Mouse (Mus musculus) hindbrain, embryonic 12.5 days (tissue): ENCODE results near the gene Cyth4. TPM values are rescaled to one million over a fixed set of nuclear protein-coding genes. Genes with fewer than 3 reads are reported as not detected.

ENCODE experiments used
- ATAC-seq: fragments of 200-750 bp; cut with Nextera tagmentation; 2 replicates; pipeline ENCODE4 v1.8.0; 2017; ENCODE audit warnings: moderate TSS enrichment; ENCODE audit not compliant: low FRiP score
- H3K27ac ChIP-seq: fragments of 300-500 bp; sonication (generic); 2 replicates; pipeline ENCODE4 v1.5.1; 2016; ENCODE audit warnings: mild to moderate bottlenecking
- H3K27me3 ChIP-seq: fragments of 300-500 bp; sonication (generic); 2 replicates; pipeline ENCODE4 v1.6.1; 2016; ENCODE audit warnings: mild to moderate bottlenecking
- H3K36me3 ChIP-seq: fragments of 300-500 bp; sonication (generic); 2 replicates; pipeline ENCODE4 v1.6.1; 2016; ENCODE audit warnings: mild to moderate bottlenecking
- H3K4me1 ChIP-seq: fragments of 300-500 bp; sonication (generic); 2 replicates; pipeline ENCODE4 v1.6.1; 2016
- H3K4me2 ChIP-seq: fragments of 300-500 bp; sonication (generic); replicated peaks from 2 replicates; pipeline ENCODE4 v1.6.1; 2016; ENCODE audit warnings: mild to moderate bottlenecking
- H3K4me3 ChIP-seq: fragments of 300-500 bp; sonication (generic); 2 replicates; pipeline ENCODE4 v1.5.1; 2016; ENCODE audit warnings: mild to moderate bottlenecking
- H3K9ac ChIP-seq: fragments of 300-500 bp; sonication (generic); 2 replicates; pipeline ENCODE4 v1.6.1; 2016; ENCODE audit warnings: mild to moderate bottlenecking, moderate library complexity
- H3K9me3 ChIP-seq: fragments of 300-500 bp; sonication (generic); replicated peaks from 2 replicates; pipeline ENCODE4 v1.6.1; 2016; ENCODE audit warnings: mild to moderate bottlenecking
- WGBS: fragments of 180-500 bp; shearing (Covaris S2); methylation state at CpG from one replicate; pipeline ENCODE4 v1.1.7; 2016; 5-methylcytosine and 5-hydroxymethylcytosine counted together
- polyA plus RNA-seq: library from polyadenylated mRNA; unstranded; fragments of >200 nt; fragmentation: Nextera tagmentation; extraction: Ambion mirVana; gene quantifications from 2 replicates; pipeline ENCODE4 v1.2.1, GENCODE M21; 2016

Gene Cyth4
- polyA plus RNA-seq, 1 experiment from 2014 or later = 6.3 TPM

DNA sequence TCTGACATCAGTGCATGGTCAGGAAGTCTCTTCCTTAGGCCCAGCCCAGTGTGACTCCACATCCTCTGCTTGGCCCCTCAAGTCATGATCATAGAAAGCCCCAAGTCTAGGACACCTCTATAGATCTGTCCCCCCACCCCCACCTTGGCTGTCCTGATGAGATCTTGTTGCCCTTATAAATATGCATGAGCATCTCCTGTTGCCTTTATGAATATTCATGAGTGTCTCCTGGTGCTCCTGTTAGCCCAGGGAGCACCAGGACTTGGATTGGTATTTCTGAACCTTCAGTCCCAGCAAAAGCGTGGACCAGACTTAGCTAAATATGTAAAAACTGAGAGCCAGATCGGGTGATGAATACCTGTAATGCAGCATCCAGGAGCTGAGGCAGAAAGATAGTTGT is 35.5 kb downstream of the Cyth4 start:
- Histone ChIP-seq H3K27ac (peak overlapping the region; percentile 57), H3K9me3 (no peaks in the 10 kb centered on the region), H3K9ac (no peak overlapping the region), H3K27me3 (no peaks in the 10 kb centered on the region), H3K36me3 (no peaks in the 10 kb centered on the region), H3K4me2 (no peak overlapping the region), H3K4me1 (peaks cover 57% of the 10 kb centered on the region), H3K4me3 (no peak overlapping the region)
- 42% methylated on average over 2 of the region's 2 CpGs for WGBS
- ATAC-seq = no peak

DNA sequence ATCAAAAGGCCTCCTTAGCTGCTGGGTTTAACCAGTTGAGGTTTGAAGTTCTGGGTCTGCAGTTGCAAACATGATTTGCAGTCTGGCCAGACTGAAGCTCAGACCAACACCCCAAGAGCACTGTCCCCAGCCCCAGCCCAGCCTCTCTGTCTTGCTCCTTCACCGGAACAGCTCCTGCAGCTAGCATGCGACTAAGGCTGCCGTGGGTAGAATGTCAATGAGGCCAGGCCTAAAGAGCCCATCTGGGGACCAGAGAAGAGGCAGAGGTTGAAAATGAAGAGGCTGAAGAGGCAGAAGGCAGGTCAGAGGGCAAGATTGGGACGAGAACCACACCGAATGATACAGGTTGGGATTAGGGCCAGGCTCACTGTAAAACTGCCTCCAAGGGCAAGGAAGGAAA is 36.6 kb downstream of the Cyth4 start:
- ATAC-seq = no peak
- H3K36me3 ChIP-seq = no peaks in the 10 kb centered on the region
- H3K9me3 ChIP-seq = no peaks in the 10 kb centered on the region
- no peak overlapping the region for H3K4me3 ChIP-seq
- H3K4me1 ChIP-seq = peaks cover 64% of the 10 kb centered on the region
- 31% methylated on average over 5 of the region's 5 CpGs for WGBS
- no peaks in the 10 kb centered on the region for H3K27me3 ChIP-seq
- no peak overlapping the region for H3K9ac ChIP-seq
- H3K4me2 ChIP-seq = 0 out of 2 replicates have a peak overlapping the region, but pooled peaks have one; percentile 4
- peak overlapping the region; percentile 80 for H3K27ac ChIP-seq

DNA sequence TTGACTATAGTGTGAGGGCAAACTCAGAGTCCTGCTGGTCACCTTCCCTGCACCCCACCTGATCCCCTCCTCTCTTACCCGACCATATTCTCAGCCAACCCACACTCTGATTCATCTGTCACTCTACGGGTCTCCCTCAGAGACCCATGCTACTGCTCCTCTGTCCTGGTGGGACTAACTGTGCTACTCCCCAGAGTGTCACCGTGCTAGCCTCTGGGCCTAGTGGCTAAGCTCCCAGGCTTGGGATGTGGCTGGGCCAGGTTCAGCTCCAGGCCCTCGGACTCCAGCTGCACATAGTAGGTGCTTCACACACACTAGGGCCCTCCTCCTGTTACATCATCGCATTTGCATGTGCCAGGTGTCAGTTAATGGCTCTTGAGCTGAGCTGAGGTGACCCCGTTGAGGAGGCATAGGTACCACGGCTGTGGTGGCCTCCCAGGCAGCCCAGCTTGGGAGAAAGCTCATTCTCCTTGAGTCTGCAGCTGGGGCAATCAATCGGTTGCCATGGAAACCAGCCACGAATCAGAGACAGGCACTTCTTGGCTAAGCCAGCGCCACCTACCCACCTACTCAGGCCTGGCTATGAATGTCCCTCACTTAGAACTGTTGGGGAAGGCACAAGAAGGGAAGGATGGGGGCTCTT is 37.4 kb downstream of the Cyth4 start:
- Histone ChIP-seq H3K27ac (peak overlapping the region; percentile 80), H3K9ac (no peak overlapping the region), H3K4me3 (no peak overlapping the region), H3K4me2 (no peak overlapping the region), H3K36me3 (no peaks in the 10 kb centered on the region), H3K9me3 (no peaks in the 10 kb centered on the region), H3K4me1 (peaks cover 69% of the 10 kb centered on the region), H3K27me3 (no peaks in the 10 kb centered on the region)
- WGBS = 29% methylated on average over 10 of the region's 10 CpGs
- ATAC-seq = peak; percentile 75

DNA sequence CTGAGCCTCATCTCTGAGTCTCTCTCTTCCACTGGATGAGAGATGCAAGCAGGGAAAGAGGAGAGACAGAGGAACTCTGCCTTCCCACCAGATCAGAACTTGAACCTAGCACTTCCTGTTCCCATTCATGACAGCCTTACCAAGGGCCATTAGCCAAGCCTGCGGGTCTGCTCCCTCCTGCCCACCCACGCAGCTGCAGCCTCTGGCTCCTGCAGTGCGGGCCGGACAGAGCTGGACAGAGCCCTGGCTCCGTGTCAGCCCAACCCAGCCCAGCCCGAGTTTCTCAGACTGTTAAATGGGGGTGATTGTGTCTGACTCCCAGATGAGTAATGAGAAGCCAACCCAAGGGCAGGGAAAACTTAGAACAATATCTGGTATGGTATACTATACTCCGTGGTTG is 38.4 kb downstream of the Cyth4 start:
- WGBS = 38% methylated on average over 7 of the region's 7 CpGs

DNA sequence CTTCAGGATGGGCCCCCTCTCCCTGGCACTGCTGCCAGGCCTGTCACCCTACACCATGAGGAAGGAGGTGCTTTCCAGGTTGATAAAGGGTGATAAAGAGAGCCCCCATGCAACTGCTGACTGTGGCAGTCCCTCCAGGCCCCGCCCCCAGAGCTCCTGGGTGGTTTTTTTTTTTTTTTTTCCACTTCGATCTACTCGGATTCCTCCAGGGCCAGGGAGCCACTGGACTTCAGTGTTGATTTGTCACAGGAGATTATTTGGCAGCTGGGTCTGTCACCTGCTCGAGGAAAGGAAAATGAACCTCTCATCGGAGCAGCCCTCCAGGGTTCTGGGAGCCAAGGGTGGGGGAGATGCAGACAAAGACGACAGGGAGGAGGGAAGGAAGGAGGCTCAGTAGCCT is 46.8 kb downstream of the Cyth4 start:
- H3K36me3 ChIP-seq = no peaks in the 10 kb centered on the region
- no peaks in the 10 kb centered on the region for H3K9me3 ChIP-seq
- peaks cover 37% of the 10 kb centered on the region for H3K4me1 ChIP-seq
- H3K27ac ChIP-seq = no peak overlapping the region
- WGBS = 24% methylated on average over 6 of the region's 6 CpGs
- no peak overlapping the region for H3K9ac ChIP-seq
- ATAC-seq = no peak
- peaks cover 4% of the 10 kb centered on the region; the same call in 1 of the 2 replicates for H3K27me3 ChIP-seq
- H3K4me3 ChIP-seq = no peak overlapping the region
- no peak overlapping the region for H3K4me2 ChIP-seq

More for the DNA sequence above, 38.4 kb downstream of the Cyth4 start:
- Histone ChIP-seq H3K27me3 (no peaks in the 10 kb centered on the region), H3K9me3 (no peaks in the 10 kb centered on the region), H3K36me3 (no peaks in the 10 kb centered on the region), H3K4me1 (peaks cover 75% of the 10 kb centered on the region), H3K9ac (no peak overlapping the region), H3K4me2 (no peak overlapping the region), H3K27ac (peak overlapping the region; percentile 80; the same call in 1 of the 2 replicates), H3K4me3 (no peak overlapping the region)
- no peak for ATAC-seq

- 53% methylated on average over 8 of the region's 8 CpGs for WGBS
- Histone ChIP-seq H3K4me3 (no peak overlapping the region), H3K4me2 (no peak overlapping the region), H3K4me1 (peaks cover 34% of the 10 kb centered on the region), H3K27me3 (peaks cover 4% of the 10 kb centered on the region; the same call in 1 of the 2 replicates), H3K9ac (peak overlapping the region; percentile 41; the same call in 1 of the 2 replicates), H3K27ac (no peak overlapping the region), H3K9me3 (no peaks in the 10 kb centered on the region), H3K36me3 (no peaks in the 10 kb centered on the region)
- no peak for ATAC-seq
Measured at GRCm38 (mm10) chr15:78644606-78645005, 47.8 kb downstream of the Cyth4 start.

DNA sequence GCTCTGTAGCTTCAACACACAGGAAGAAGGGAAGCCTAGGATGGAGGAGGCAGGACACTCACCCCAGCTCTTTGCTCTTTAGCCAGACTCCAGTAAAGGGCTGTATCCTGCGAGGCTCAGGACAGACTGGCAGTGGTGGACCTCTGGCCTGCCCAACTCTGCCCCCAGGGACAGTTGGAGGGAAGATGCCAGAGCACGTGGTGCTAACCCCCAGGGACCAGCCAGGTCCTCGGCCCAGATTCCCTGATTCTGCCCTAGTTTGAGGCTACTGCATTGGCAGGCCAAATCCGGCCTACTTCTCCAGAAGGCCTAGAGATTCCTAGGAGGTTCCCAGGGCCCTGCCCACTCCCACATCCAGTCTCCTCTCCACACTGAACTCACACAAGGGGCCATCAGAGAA is 50.9 kb downstream of the Cyth4 start:
- peaks cover 4% of the 10 kb centered on the region; the same call in 1 of the 2 replicates for H3K27me3 ChIP-seq
- H3K9me3 ChIP-seq = no peaks in the 10 kb centered on the region
- WGBS = 74% methylated on average over 4 of the region's 4 CpGs
- H3K9ac ChIP-seq = no peak overlapping the region
- no peak overlapping the region for H3K4me3 ChIP-seq
- no peak overlapping the region for H3K4me2 ChIP-seq
- no peaks in the 10 kb centered on the region for H3K36me3 ChIP-seq
- H3K27ac ChIP-seq = no peak overlapping the region
- ATAC-seq = no peak
- peaks cover 26% of the 10 kb centered on the region for H3K4me1 ChIP-seq

- H3K9ac ChIP-seq = no peak overlapping the region
- H3K4me1 ChIP-seq = peaks cover 9% of the 10 kb centered on the region; the same call in 1 of the 2 replicates
- no peak overlapping the region for H3K4me2 ChIP-seq
- H3K27me3 ChIP-seq = no peaks in the 10 kb centered on the region
- H3K9me3 ChIP-seq = no peaks in the 10 kb centered on the region
- ATAC-seq = no peak
- H3K27ac ChIP-seq = peak overlapping the region; percentile 55; the same call in 1 of the 2 replicates
- H3K36me3 ChIP-seq = no peaks in the 10 kb centered on the region
- H3K4me3 ChIP-seq = no peak overlapping the region
- WGBS = 31% methylated on average over 4 of the region's 4 CpGs
Measured at GRCm38 (mm10) chr15:78651169-78651568, 54.3 kb downstream of the Cyth4 start.

DNA sequence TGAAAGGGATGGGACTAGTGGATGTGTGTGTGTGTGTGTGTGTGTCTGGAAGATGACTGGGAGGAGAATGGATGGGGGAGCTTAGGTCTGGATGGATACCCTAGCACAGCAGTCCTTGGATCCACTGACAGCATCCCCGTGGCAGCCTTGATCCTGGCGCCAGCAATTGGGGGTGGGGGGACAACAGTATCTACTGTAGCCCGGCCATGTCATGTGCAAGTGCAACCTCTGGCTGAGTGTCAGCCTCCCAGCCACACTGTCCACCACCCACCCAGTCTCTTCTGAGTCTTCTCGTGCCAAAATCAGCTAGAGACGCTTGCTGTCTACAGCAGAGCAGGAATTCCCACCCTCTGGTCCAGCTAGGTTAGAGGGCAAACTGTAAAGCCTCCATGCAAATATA is 67.4 kb downstream of the Cyth4 start:
- H3K27ac ChIP-seq = no peak overlapping the region
- H3K4me3 ChIP-seq = no peak overlapping the region
- H3K27me3 ChIP-seq = peaks cover 6% of the 10 kb centered on the region; the same call in 1 of the 2 replicates
- no peak overlapping the region for H3K4me2 ChIP-seq
- peaks cover 4% of the 10 kb centered on the region; the same call in 1 of the 2 replicates for H3K4me1 ChIP-seq
- no peaks in the 10 kb centered on the region for H3K9me3 ChIP-seq
- no peak overlapping the region for H3K9ac ChIP-seq
- ATAC-seq = no peak
- no peaks in the 10 kb centered on the region for H3K36me3 ChIP-seq
- WGBS = 58% methylated on average over 5 of the region's 5 CpGs

- no peak overlapping the region for H3K4me3 ChIP-seq
- WGBS = 71% methylated on average over 10 of the region's 10 CpGs
- no peaks in the 10 kb centered on the region for H3K9me3 ChIP-seq
- H3K27ac ChIP-seq = no peak overlapping the region
- H3K4me2 ChIP-seq = no peak overlapping the region
- peaks cover 23% of the 10 kb centered on the region for H3K4me1 ChIP-seq
- peaks cover 45% of the 10 kb centered on the region for H3K27me3 ChIP-seq
- no peak overlapping the region for H3K9ac ChIP-seq
- no peaks in the 10 kb centered on the region for H3K36me3 ChIP-seq
- ATAC-seq = no peak
Measured at GRCm38 (mm10) chr15:78669221-78669871, 72.5 kb downstream of the Cyth4 start.

DNA sequence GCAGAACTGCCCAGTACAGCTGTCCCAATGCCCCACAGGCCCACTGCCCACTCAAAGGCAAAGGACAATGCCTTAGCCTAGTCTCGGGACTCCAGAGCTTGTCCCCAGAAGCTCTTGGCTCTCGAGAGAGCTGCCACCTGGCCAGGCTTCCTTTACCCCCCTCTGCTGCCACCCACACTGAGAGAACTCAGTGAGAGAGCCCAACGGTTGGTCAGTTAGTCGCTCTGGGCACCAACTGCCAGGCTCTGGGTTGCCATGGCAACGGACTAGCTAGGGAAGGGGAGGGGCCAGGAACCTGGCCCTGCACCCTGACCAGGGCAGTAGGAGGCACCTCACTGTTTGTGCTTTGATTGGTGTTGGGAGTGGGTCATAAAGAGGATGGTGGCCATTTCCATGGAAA is 73.5 kb downstream of the Cyth4 start:
- Histone ChIP-seq H3K9ac (no peak overlapping the region), H3K27me3 (peaks cover 50% of the 10 kb centered on the region), H3K4me2 (no peak overlapping the region), H3K4me3 (no peak overlapping the region), H3K36me3 (no peaks in the 10 kb centered on the region), H3K9me3 (no peaks in the 10 kb centered on the region), H3K27ac (no peak overlapping the region), H3K4me1 (peaks cover 32% of the 10 kb centered on the region)
- 31% methylated on average over 5 of the region's 5 CpGs for WGBS
- no peak for ATAC-seq
